Mouse (Mus musculus): Measurements from ENCODE around the gene Wdr26. TPM values are rescaled to one million over a fixed set of nuclear protein-coding genes. Genes with fewer than 3 reads are reported as not detected.

Gene Wdr26
- polyA plus RNA-seq, 1 experiment, result 167 TPM

DNA sequence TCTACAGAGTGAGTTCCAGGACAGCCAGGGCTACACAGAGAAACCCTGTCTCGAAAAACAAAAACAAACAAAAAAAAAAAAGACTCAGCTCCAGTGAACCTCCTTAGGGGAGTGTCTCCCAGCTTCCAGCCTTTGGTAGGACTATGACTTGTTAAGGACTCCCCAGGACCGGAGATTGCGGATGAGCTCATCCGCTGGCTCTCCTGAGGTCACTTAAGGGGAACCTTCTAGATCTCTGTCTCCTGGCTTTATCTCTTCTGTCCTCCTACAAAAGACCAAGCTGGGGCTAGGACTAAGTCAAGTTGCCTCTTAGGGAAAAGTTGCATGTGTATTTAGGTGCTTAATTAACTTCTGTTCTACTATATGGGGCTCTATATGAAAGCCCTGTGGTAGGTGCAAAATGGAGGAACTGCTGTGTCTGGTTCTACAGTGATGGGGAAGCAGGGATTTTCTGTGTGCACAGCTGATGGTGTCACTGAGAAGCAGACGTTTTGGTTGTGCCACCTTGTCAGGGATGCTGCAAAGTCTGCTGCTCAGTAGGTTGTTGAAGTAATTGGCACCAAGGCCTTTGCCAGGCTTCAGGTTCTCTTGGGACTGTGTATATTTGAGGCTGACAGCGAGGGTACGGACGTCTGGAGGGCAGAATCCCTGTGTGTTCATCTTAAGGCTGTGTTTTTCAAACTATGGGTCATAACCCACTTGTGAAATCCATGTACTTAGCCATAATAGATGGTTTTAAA is 2.7 kb upstream of the Wdr26 start:
- no peaks in the 10 kb centered on the region for H3K27me3 ChIP-seq (ENCODE audit: control insufficient read depth, insufficient read depth, low read length, poor library complexity, severe bottlenecking)
- H3K4me3 ChIP-seq (ENCODE audit: low read depth, low read length), result no peak overlapping the region
- H3K4me1 ChIP-seq (ENCODE audit: control insufficient read depth, insufficient read depth, low read length), result no peaks in the 10 kb centered on the region
- no peak for TF ChIP-seq POLR2A (IDR thresholded peaks at IDR 0.05; ENCODE audit: insufficient read depth, low read length)
- TF ChIP-seq CTCF (IDR thresholded peaks at IDR 0.05; ENCODE audit: low read depth, low read length), result no peak
- no peak for TF ChIP-seq EP300 (IDR thresholded peaks at IDR 0.05; ENCODE audit: insufficient read depth, low read depth, low read length)
- H3K27ac ChIP-seq (ENCODE audit: insufficient read depth, low read length), result no peak overlapping the region
- H3K36me3 ChIP-seq (ENCODE audit: control insufficient read depth, insufficient read depth, low read length, poor library complexity, severe bottlenecking), result no peaks in the 10 kb centered on the region
- no peak overlapping the region for H3K9ac ChIP-seq (ENCODE audit: low read depth, poor library complexity, severe bottlenecking)
- no peaks in the 10 kb centered on the region for H3K9me3 ChIP-seq (replicated peaks; ENCODE audit: control insufficient read depth, insufficient read depth, low read length, poor library complexity, severe bottlenecking)

DNA sequence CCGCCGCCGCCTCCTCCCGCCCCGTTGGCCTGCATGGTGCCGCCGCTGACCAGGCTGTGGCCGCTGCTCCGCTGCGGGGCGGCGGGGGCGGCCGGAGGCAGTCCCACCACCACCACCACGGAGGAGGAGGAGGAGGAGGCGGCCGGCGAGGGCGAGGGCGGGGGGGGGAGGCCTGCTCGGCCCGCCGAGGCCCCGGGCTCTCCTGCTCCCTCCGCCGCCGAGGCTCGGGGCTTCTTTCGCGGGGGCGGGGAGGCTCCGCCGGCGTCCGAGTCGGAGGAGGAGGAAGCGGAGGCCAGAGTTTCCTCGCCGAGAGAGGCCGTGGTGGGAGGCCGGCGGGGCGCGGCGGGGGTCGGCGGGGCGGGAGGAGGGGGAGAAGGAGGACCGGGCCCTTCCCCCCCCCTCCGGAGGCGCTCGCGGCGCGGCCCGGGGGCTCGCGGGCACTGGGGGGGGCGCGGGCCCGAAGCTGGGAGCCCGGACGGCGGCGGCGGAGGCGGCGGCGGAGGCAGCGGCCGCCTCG is 340 bp downstream of the Wdr26 start:
- Histone ChIP-seq H3K27me3 (ENCODE audit: control insufficient read depth, insufficient read depth, low read length, poor library complexity, severe bottlenecking) (no peaks in the 10 kb centered on the region), H3K4me1 (ENCODE audit: control insufficient read depth, insufficient read depth, low read length) (no peaks in the 10 kb centered on the region), H3K9ac (ENCODE audit: low read depth, poor library complexity, severe bottlenecking) (peak overlapping the region; percentile 99), H3K36me3 (ENCODE audit: control insufficient read depth, insufficient read depth, low read length, poor library complexity, severe bottlenecking) (peaks cover 9% of the 10 kb centered on the region), H3K27ac (ENCODE audit: insufficient read depth, low read length) (no peak overlapping the region), H3K4me3 (ENCODE audit: low read depth, low read length) (peak overlapping the region; percentile 91), H3K9me3 (replicated peaks; ENCODE audit: control insufficient read depth, insufficient read depth, low read length, poor library complexity, severe bottlenecking) (no peaks in the 10 kb centered on the region)
- TF ChIP-seq CTCF (IDR thresholded peaks at IDR 0.05; ENCODE audit: low read depth, low read length) (no peak), POLR2A (IDR thresholded peaks at IDR 0.05; ENCODE audit: insufficient read depth, low read length) (no peak)

DNA sequence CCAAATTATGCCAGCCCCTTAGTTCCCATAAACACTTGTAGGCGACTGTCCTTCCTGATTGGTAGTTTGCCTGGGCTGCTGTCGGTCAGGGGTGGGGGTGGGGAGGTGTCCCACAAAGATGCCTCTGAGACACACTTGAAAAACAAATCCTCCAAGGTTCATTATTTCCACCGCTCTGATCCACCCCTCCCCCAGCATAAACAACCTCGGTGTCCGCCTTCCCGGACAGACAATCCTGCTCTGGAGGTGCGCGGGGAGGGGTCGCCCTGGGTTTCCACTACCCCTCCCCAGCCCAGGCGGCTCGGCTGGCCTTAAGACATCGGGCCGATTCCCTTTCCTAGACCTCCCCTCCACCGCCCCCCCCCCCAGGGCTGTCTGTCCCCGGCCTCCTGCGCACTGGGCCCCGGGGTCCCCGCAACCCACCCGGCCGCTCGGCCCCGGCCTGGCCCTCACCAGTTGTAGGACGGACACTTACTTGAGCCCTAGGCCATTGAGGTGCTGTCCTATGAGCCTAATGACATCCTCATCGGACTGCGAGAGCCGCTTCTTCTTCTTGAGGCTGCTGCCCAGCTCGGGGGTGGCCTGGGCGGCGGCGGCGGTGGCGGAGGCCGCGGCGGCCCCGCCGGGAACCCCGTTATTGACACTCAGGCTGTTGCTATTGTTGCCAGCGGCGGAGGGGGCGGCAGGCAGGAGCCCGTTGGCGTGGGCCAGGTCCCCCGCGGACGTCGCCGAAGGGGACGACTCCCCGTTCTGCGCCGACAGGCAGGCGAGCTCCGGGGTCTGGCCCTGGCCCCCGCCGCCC is 999 bp downstream of the Wdr26 start:
- H3K9me3 ChIP-seq (replicated peaks; ENCODE audit: control insufficient read depth, insufficient read depth, low read length, poor library complexity, severe bottlenecking), result no peaks in the 10 kb centered on the region
- H3K9ac ChIP-seq (ENCODE audit: low read depth, poor library complexity, severe bottlenecking), result peak overlapping the region; percentile 99
- peaks cover 9% of the 10 kb centered on the region for H3K36me3 ChIP-seq (ENCODE audit: control insufficient read depth, insufficient read depth, low read length, poor library complexity, severe bottlenecking)
- peak overlapping the region; percentile 91 for H3K4me3 ChIP-seq (ENCODE audit: low read depth, low read length)
- no peak overlapping the region for H3K27ac ChIP-seq (ENCODE audit: insufficient read depth, low read length)
- no peak for TF ChIP-seq EP300 (IDR thresholded peaks at IDR 0.05; ENCODE audit: insufficient read depth, low read depth, low read length)
- TF ChIP-seq CTCF (IDR thresholded peaks at IDR 0.05; ENCODE audit: low read depth, low read length), result no peak
- H3K4me1 ChIP-seq (ENCODE audit: control insufficient read depth, insufficient read depth, low read length), result no peaks in the 10 kb centered on the region
- no peaks in the 10 kb centered on the region for H3K27me3 ChIP-seq (ENCODE audit: control insufficient read depth, insufficient read depth, low read length, poor library complexity, severe bottlenecking)

DNA sequence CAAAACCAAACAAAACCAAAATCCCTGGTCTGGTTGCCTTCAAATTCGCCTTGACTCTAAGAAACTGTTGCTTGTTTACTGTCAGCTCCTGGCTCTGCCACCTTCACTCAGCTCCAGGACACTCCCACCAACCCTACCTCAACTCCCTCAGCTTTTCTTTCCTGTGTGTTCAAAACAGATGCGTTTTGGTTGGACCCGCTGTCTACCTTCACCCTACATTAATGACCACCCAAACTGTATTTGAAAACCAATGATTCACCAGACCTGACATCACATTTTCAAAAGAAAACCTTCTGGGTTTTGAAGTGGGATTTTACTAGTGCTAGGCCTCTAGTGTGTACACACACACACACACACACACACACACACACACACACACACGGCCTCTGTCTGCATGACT is 1.7 kb downstream of the Wdr26 start:
- no peak for TF ChIP-seq CTCF (IDR thresholded peaks at IDR 0.05; ENCODE audit: low read depth, low read length)
- no peak for TF ChIP-seq POLR2A (IDR thresholded peaks at IDR 0.05; ENCODE audit: insufficient read depth, low read length)
- TF ChIP-seq EP300 (IDR thresholded peaks at IDR 0.05; ENCODE audit: insufficient read depth, low read depth, low read length), result no peak
- peak overlapping the region; percentile 91 for H3K4me3 ChIP-seq (ENCODE audit: low read depth, low read length)
- H3K36me3 ChIP-seq (ENCODE audit: control insufficient read depth, insufficient read depth, low read length, poor library complexity, severe bottlenecking), result peaks cover 12% of the 10 kb centered on the region
- no peaks in the 10 kb centered on the region for H3K9me3 ChIP-seq (replicated peaks; ENCODE audit: control insufficient read depth, insufficient read depth, low read length, poor library complexity, severe bottlenecking)
- H3K27ac ChIP-seq (ENCODE audit: insufficient read depth, low read length), result no peak overlapping the region
- no peaks in the 10 kb centered on the region for H3K4me1 ChIP-seq (ENCODE audit: control insufficient read depth, insufficient read depth, low read length)
- H3K27me3 ChIP-seq (ENCODE audit: control insufficient read depth, insufficient read depth, low read length, poor library complexity, severe bottlenecking), result no peaks in the 10 kb centered on the region
- H3K9ac ChIP-seq (ENCODE audit: low read depth, poor library complexity, severe bottlenecking), result peak overlapping the region; percentile 99

DNA sequence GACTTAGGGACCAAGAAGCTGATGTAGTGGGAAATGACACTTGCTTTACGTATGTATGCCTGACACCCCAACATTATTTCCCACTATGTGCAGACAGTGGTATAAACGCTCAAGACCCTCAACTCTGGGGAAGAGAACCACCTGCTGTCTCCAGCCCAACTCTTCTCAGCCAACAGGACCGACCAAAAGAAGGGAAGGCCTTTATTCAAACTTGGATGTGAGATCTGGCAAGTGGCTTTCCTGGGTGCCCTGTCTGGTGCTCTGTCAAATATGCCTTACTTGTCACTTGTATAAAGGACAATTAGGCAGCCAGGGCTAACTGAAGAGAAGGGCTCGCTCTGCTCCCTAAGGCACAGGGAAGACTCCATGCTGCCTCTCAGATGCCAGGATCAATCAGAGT is 12.4 kb downstream of the Wdr26 start:
- H3K9me3 ChIP-seq (replicated peaks; ENCODE audit: control insufficient read depth, insufficient read depth, low read length, poor library complexity, severe bottlenecking), result no peaks in the 10 kb centered on the region
- no peak overlapping the region for H3K9ac ChIP-seq (ENCODE audit: low read depth, poor library complexity, severe bottlenecking)
- H3K27me3 ChIP-seq (ENCODE audit: control insufficient read depth, insufficient read depth, low read length, poor library complexity, severe bottlenecking), result no peaks in the 10 kb centered on the region
- H3K27ac ChIP-seq (ENCODE audit: insufficient read depth, low read length), result no peak overlapping the region
- TF ChIP-seq POLR2A (IDR thresholded peaks at IDR 0.05; ENCODE audit: insufficient read depth, low read length), result no peak
- no peak for TF ChIP-seq CTCF (IDR thresholded peaks at IDR 0.05; ENCODE audit: low read depth, low read length)
- no peak for TF ChIP-seq EP300 (IDR thresholded peaks at IDR 0.05; ENCODE audit: insufficient read depth, low read depth, low read length)
- H3K4me3 ChIP-seq (ENCODE audit: low read depth, low read length), result no peak overlapping the region
- no peaks in the 10 kb centered on the region for H3K4me1 ChIP-seq (ENCODE audit: control insufficient read depth, insufficient read depth, low read length)
- H3K36me3 ChIP-seq (ENCODE audit: control insufficient read depth, insufficient read depth, low read length, poor library complexity, severe bottlenecking), result peaks cover 61% of the 10 kb centered on the region

DNA sequence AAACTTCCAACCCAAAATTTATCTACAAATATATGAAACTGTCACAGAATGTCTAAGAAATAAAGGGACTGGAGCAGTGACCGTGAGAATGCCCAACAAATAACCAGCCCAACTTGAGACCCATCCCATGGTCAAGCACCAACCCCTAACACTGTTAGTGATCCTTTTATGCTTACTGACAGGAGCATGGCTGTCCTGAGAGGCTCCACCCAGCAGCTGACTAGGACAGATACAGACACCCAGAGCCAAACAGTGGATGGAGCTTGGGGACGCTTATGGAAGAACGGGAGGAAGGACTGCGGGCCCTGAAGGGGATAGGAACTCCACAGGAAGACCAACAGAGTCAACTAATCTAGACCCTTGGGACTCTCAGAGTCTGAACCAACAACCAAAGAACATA is 22.9 kb downstream of the Wdr26 start:
- Histone ChIP-seq H3K4me3 (ENCODE audit: low read depth, low read length) (no peak overlapping the region), H3K27ac (ENCODE audit: insufficient read depth, low read length) (no peak overlapping the region), H3K36me3 (ENCODE audit: control insufficient read depth, insufficient read depth, low read length, poor library complexity, severe bottlenecking) (peaks cover 50% of the 10 kb centered on the region), H3K9ac (ENCODE audit: low read depth, poor library complexity, severe bottlenecking) (no peak overlapping the region), H3K27me3 (ENCODE audit: control insufficient read depth, insufficient read depth, low read length, poor library complexity, severe bottlenecking) (no peaks in the 10 kb centered on the region), H3K4me1 (ENCODE audit: control insufficient read depth, insufficient read depth, low read length) (no peaks in the 10 kb centered on the region), H3K9me3 (replicated peaks; ENCODE audit: control insufficient read depth, insufficient read depth, low read length, poor library complexity, severe bottlenecking) (peaks cover 15% of the 10 kb centered on the region)
- TF ChIP-seq CTCF (IDR thresholded peaks at IDR 0.05; ENCODE audit: low read depth, low read length) (no peak), POLR2A (IDR thresholded peaks at IDR 0.05; ENCODE audit: insufficient read depth, low read length) (no peak), EP300 (IDR thresholded peaks at IDR 0.05; ENCODE audit: insufficient read depth, low read depth, low read length) (no peak)
